Mouse (Mus musculus): Measurements from ENCODE around the gene Def6. TPM values are rescaled to one million over a fixed set of nuclear protein-coding genes. Genes with fewer than 3 reads are reported as not detected.
"Not testable (repeated sequence)": the region's sequence is repeated elsewhere in the genome, so short reads cannot be mapped to it uniquely, and the experiment has no call there.

The Def6 gene
- polyA plus RNA-seq, 1 experiment from 2014 or later = 7.0 TPM

DNA sequence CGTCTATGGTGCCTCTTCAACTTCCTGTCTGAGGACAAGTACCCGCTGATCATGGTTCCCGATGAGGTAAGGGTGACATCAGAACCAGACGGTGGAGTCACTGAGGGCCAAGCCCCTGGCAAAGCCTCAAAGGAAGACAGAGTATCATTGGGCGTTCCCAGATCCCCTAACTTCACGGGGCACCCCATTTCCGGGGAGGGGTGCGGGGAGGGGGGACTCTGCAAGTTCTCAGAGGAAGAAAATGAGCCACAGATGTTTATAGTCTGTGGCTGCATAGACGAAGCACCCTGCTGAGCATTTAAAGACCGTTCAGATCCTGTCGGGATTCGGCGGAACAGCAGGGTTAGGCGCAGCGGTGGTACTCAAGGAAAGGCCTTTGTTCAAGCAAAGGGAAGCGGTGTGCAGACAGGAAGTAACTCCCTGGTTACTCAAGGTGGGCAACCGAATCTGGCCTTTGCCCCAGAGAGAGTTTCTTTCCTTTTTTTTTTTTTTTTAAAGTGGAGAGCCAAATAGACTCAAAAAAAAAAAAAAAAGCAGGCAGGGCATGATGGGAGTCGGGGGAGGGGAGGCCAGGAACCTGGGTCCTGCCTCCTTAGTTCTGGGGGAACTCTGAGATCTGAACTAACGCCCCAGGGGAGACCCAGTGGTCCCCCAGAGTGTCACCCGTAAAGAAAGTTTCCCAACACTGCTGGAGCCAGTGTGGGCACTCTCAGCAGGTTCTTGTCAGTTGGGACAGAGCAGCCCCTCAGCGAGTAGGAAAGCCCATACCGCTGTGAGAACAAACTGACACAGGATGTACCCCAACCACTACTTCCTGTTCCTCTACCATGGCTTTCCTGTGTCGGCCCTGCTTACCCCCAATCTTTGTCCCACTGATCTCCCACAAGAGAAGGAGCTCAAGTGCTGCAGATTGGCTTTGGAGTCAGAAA, 10.4 kb downstream of the Def6 start:
- Histone ChIP-seq H3K4me2 (ENCODE audit: low read length) (peak overlapping the region; percentile 13), H3K4me3 (ENCODE audit: low read length) (no peak overlapping the region), H3K9me3 (ENCODE audit: control insufficient read depth, low read length) (no peaks in the 10 kb centered on the region), H3K4me1 (ENCODE audit: control insufficient read depth, insufficient read depth, low read depth, low read length) (no peaks in the 10 kb centered on the region; the same call in 1 of the 2 replicates), H3K27ac (ENCODE audit: low read depth, low read length) (no peak overlapping the region), H3K36me3 (ENCODE audit: control insufficient read depth, insufficient read depth, low read length) (no peaks in the 10 kb centered on the region), H3K9ac (ENCODE audit: low read depth, low read length) (no peak overlapping the region), H3K27me3 (replicated peaks; ENCODE audit: control insufficient read depth, insufficient read depth, low read length) (no peaks in the 10 kb centered on the region)
- WGBS = 28% methylated on average over 23 of the region's 23 CpGs
- no peak for ATAC-seq

- not testable (repeated sequence) for H3K36me3 ChIP-seq (ENCODE audit: control insufficient read depth, insufficient read depth, low read length); H3K9ac ChIP-seq (ENCODE audit: low read depth, low read length); ATAC-seq; H3K4me2 ChIP-seq (ENCODE audit: low read length); H3K4me3 ChIP-seq (ENCODE audit: low read length); H3K27me3 ChIP-seq (replicated peaks; ENCODE audit: control insufficient read depth, insufficient read depth, low read length); H3K4me1 ChIP-seq (ENCODE audit: control insufficient read depth, insufficient read depth, low read depth, low read length); H3K9me3 ChIP-seq (ENCODE audit: control insufficient read depth, low read length); H3K27ac ChIP-seq (ENCODE audit: low read depth, low read length)
- WGBS = 91% methylated on average over 10 of the region's 10 CpGs
These were observed 14.9 kb downstream of the Def6 start for GRCm38 (mm10) chr17:28222463-28222862.

DNA sequence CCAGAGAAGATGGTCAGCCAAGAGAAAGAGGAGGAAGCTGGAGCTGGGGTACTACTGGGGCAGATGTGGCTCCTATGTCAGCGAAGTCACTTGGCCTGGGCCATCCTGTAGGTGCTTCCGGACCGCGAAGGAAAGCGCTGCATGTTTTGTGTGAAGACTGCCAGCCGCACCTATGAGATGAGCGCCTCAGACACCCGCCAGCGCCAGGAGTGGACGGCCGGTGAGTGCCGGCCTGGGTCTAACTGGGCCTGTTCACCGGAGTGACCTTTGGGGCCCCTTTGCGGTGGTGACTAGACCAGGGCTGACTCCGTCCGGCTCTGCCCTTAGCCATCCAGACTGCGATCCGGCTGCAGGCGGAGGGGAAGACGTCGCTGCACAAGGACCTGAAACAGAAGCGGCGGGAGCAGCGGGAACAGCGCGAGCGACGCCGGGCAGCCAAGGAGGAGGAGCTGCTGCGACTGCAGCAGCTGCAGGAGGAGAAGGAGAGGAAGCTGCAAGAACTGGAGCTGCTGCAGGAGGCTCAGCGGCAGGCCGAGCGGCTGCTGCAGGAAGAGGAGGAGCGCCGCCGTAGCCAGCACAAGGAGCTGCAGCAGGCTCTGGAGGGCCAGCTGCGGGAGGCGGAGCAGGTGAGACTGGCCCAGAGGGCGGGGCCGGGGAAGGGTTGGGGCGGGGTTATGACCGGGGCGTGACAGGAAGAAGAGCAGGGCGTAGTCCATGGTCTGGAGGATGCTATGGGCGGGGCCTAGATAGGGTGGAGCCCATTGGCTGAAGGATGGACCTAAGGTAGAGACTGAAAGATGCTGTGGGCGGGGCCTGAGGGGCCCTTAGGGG, 16.2 kb downstream of the Def6 start:
- Histone ChIP-seq H3K4me2 (ENCODE audit: low read length) (peak overlapping the region; percentile 94), H3K27me3 (replicated peaks; ENCODE audit: control insufficient read depth, insufficient read depth, low read length) (no peaks in the 10 kb centered on the region), H3K4me1 (ENCODE audit: control insufficient read depth, insufficient read depth, low read depth, low read length) (peaks cover 7% of the 10 kb centered on the region), H3K36me3 (ENCODE audit: control insufficient read depth, insufficient read depth, low read length) (no peaks in the 10 kb centered on the region), H3K4me3 (ENCODE audit: low read length) (peak overlapping the region; percentile 57), H3K27ac (ENCODE audit: low read depth, low read length) (peak overlapping the region; percentile 85), H3K9me3 (ENCODE audit: control insufficient read depth, low read length) (no peaks in the 10 kb centered on the region), H3K9ac (ENCODE audit: low read depth, low read length) (peak overlapping the region; percentile 85)
- peak; percentile 86 for ATAC-seq
- WGBS = 1% methylated on average over 46 of the region's 46 CpGs

DNA sequence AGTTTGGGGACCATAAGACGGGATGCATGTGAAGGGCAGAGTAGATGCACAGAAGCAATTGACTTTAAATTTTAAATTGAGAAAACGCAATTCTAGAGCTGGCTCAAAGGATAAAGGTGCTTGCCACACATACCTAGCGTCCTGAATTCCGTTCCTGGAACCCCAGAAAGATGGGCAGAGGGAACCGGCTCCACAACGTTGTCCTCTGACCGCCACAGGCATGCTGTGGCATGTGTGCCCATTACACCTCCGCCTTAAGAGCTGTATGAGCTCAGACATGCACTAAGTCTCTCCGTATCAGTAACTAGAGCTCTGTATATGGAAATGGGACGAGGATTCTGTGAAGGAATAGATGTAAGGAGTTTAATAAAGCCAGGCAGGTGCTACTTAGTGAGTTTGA, 17.0 kb downstream of the Def6 start:
- Histone ChIP-seq H3K36me3 (ENCODE audit: control insufficient read depth, insufficient read depth, low read length) (no peaks in the 10 kb centered on the region), H3K27ac (ENCODE audit: low read depth, low read length) (no peak overlapping the region), H3K9ac (ENCODE audit: low read depth, low read length) (no peak overlapping the region), H3K9me3 (ENCODE audit: control insufficient read depth, low read length) (no peaks in the 10 kb centered on the region), H3K27me3 (replicated peaks; ENCODE audit: control insufficient read depth, insufficient read depth, low read length) (no peaks in the 10 kb centered on the region), H3K4me1 (ENCODE audit: control insufficient read depth, insufficient read depth, low read depth, low read length) (peaks cover 7% of the 10 kb centered on the region), H3K4me3 (ENCODE audit: low read length) (no peak overlapping the region), H3K4me2 (ENCODE audit: low read length) (no peak overlapping the region; the same call in 1 of the 2 replicates)
- no peak for ATAC-seq
- 88% methylated on average over 10 of the region's 10 CpGs for WGBS

GRCm38 (mm10) chr17:28226014-28226413, 18.4 kb downstream of the Def6 start:
- peaks cover 7% of the 10 kb centered on the region for H3K4me1 ChIP-seq (ENCODE audit: control insufficient read depth, insufficient read depth, low read depth, low read length)
- WGBS = 3% methylated on average over 21 of the region's 21 CpGs
- peak; percentile 68 for ATAC-seq
- H3K9me3 ChIP-seq (ENCODE audit: control insufficient read depth, low read length) = no peaks in the 10 kb centered on the region
- H3K36me3 ChIP-seq (ENCODE audit: control insufficient read depth, insufficient read depth, low read length) = no peaks in the 10 kb centered on the region
- H3K4me2 ChIP-seq (ENCODE audit: low read length) = peak overlapping the region; percentile 69
- H3K27ac ChIP-seq (ENCODE audit: low read depth, low read length) = peak overlapping the region; percentile 42; the same call in 1 of the 2 replicates
- peak overlapping the region; percentile 37 for H3K4me3 ChIP-seq (ENCODE audit: low read length)
- H3K9ac ChIP-seq (ENCODE audit: low read depth, low read length) = peak overlapping the region; percentile 60
- no peaks in the 10 kb centered on the region for H3K27me3 ChIP-seq (replicated peaks; ENCODE audit: control insufficient read depth, insufficient read depth, low read length)

DNA sequence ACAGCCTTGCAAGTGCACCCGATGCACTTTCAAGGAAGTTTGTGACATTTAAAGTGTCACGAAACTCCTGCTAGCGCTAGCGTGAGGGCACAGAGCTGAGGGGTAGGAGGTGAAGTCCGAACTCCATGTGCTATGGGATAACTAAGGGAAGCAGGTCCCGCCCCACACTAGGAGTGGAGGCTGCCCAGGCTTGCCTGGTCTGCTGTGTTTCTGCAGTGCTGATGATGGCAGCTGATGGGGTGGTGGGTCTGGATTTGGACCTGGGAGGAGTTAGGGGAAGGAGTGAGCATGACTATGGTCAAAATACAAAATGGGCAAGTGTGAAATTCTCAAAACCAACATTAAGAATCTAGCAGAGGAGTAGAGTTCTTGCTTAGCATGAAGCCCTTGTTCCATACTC, 22.9 kb downstream of the Def6 start:
- Histone ChIP-seq H3K4me3 (ENCODE audit: low read length) (no peak overlapping the region), H3K27me3 (replicated peaks; ENCODE audit: control insufficient read depth, insufficient read depth, low read length) (no peaks in the 10 kb centered on the region), H3K36me3 (ENCODE audit: control insufficient read depth, insufficient read depth, low read length) (no peaks in the 10 kb centered on the region), H3K9ac (ENCODE audit: low read depth, low read length) (no peak overlapping the region), H3K9me3 (ENCODE audit: control insufficient read depth, low read length) (no peaks in the 10 kb centered on the region), H3K4me1 (ENCODE audit: control insufficient read depth, insufficient read depth, low read depth, low read length) (peaks cover 16% of the 10 kb centered on the region), H3K27ac (ENCODE audit: low read depth, low read length) (no peak overlapping the region), H3K4me2 (ENCODE audit: low read length) (no peak overlapping the region)
- ATAC-seq = no peak
- WGBS = 88% methylated on average over 6 of the region's 6 CpGs

DNA sequence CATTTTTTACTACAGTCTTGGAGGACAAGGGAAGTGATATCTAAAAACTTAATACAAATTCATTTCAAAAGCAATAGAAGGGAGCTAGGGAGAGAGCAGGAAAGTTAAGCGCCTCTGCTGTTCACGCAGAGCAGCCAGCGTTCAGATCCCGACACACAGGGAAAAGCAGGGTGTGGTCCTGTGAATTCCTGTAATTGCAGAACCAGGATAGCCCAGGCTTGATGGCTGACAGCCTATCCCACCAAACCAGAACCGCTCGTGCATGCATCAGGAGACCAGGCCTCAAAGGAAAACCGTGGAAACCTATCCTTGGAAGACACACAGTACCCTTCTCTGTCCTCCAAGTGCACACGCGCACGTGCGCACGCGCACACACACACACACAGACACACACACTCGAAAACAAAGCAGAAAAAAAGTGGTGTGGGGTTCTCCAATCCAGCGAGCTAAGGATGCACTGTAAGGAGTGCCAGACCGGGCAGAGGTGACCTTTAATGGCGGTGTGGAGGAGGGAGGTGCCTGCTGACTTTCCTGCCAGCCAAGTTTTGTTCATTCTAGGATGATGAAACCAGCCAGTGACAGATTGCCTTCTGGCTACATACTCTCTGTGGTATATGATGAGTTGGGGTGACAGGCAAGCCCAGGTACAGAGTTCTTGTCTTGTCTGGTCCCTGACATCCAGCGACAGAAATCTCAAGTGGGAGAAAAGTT, 23.6 kb downstream of the Def6 start:
- H3K36me3 ChIP-seq (ENCODE audit: control insufficient read depth, insufficient read depth, low read length) = no peaks in the 10 kb centered on the region
- ATAC-seq = no peak
- 85% methylated on average over 18 of the region's 18 CpGs for WGBS

DNA sequence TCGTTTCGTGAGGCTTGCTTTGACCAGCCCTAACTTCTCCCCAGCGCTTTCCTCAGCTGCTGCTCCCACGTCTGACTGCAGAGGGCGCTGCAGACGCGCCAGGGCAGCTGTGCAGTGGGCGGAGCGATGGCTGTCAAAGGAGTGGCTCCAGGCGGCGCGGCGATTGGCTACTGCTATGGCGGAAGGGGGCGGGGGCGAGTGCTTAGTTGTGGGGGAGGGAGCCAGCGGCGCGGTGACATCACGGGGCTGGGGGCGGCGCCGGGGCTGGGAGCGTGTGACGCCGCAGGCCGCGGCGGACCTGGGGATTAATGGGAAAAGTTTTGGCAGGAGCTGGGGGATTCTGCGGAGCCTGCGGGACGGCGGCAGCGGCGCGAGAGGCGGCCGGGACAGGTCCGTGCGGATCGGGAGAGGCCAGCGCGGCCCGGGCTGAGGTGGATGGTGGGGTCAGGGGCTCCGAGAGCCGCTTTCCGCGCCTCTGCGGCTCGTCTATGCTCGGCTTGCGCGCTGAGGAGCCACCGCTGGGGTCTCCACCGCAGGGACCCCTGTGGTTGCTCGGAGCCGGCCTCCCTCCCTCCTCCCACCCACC, 25.0 kb downstream of the Def6 start, which contains the start of gene Ppard:
Gene Ppard, plus strand, starts transcription at position 226 of the 586 bp plus-strand sequence.
- Histone ChIP-seq H3K27ac (ENCODE audit: low read depth, low read length) (peak within 1 kb of the TSS; percentile 79), H3K4me3 (ENCODE audit: low read length) (peak within 1 kb of the TSS; percentile 61), H3K27me3 (replicated peaks; ENCODE audit: control insufficient read depth, insufficient read depth, low read length) (no peaks in the 10 kb centered on the region), H3K4me1 (ENCODE audit: control insufficient read depth, insufficient read depth, low read depth, low read length) (peaks cover 14% of the 10 kb centered on the region), H3K9me3 (ENCODE audit: control insufficient read depth, low read length) (no peaks in the 10 kb centered on the region), H3K4me2 (ENCODE audit: low read length) (peak within 1 kb of the TSS; percentile 96), H3K9ac (ENCODE audit: low read depth, low read length) (peak within 1 kb of the TSS; percentile 74), H3K36me3 (ENCODE audit: control insufficient read depth, insufficient read depth, low read length) (no peaks in the 10 kb centered on the region)
- under 1% methylated on average over 54 of the region's 57 CpGs for WGBS
- peak; percentile 96 for ATAC-seq

More for the DNA sequence above, 23.6 kb downstream of the Def6 start:
- Histone ChIP-seq H3K9ac (ENCODE audit: low read depth, low read length) (no peak overlapping the region), H3K4me1 (ENCODE audit: control insufficient read depth, insufficient read depth, low read depth, low read length) (peaks cover 12% of the 10 kb centered on the region; the same call in 1 of the 2 replicates), H3K9me3 (ENCODE audit: control insufficient read depth, low read length) (no peaks in the 10 kb centered on the region), H3K4me2 (ENCODE audit: low read length) (no peak overlapping the region), H3K27me3 (replicated peaks; ENCODE audit: control insufficient read depth, insufficient read depth, low read length) (no peaks in the 10 kb centered on the region), H3K27ac (ENCODE audit: low read depth, low read length) (no peak overlapping the region), H3K4me3 (ENCODE audit: low read length) (no peak overlapping the region)
